Mouse (Mus musculus): Measurements from ENCODE around the gene Phf21a. TPM values are rescaled to one million over a fixed set of nuclear protein-coding genes. Genes with fewer than 3 reads are reported as not detected.
A peak's percentile ranks its signal among the peaks of the same experiment; 100 is the strongest.
"Not testable (repeated sequence)": the region's sequence is repeated elsewhere in the genome, so short reads cannot be mapped to it uniquely, and the experiment has no call there.

Phf21a gene
- polyA plus RNA-seq, 1 experiment from 2014 or later = 30.3 TPM

DNA sequence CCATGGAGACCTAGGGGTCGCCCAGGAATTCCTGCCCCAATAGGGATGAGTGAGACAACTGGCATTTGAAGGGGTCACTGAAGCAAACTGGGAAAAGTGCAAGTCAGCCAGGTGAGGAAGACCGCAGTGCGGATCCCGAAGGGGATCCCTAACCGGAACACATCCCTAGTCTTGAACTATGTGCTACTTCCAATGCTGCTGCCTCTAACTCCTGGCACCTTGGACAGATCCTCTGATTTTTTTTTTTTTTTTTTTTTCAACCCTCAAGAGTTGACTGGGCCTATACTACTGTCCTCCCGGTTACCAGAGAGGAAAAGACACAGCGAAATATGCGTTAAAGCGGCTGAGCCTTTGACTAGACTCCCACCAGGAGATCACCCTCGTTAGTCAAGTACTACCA lies 296.7 kb downstream of the Phf21a start:
- 6% methylated on average over 10 of the region's 10 CpGs for WGBS
- H3K4me3 ChIP-seq = peak overlapping the region; percentile 72
- peaks cover 78% of the 10 kb centered on the region for H3K27me3 ChIP-seq (ENCODE audit: insufficient read depth, poor library complexity, severe bottlenecking)
- DNase-seq (ENCODE audit: low spot score) = no peak
- H3K9me3 ChIP-seq = no peaks in the 10 kb centered on the region
- peaks cover 28% of the 10 kb centered on the region for H3K36me3 ChIP-seq
- H3K4me1 ChIP-seq = peaks cover 68% of the 10 kb centered on the region
- peak overlapping the region; percentile 90 for H3K27ac ChIP-seq

DNA sequence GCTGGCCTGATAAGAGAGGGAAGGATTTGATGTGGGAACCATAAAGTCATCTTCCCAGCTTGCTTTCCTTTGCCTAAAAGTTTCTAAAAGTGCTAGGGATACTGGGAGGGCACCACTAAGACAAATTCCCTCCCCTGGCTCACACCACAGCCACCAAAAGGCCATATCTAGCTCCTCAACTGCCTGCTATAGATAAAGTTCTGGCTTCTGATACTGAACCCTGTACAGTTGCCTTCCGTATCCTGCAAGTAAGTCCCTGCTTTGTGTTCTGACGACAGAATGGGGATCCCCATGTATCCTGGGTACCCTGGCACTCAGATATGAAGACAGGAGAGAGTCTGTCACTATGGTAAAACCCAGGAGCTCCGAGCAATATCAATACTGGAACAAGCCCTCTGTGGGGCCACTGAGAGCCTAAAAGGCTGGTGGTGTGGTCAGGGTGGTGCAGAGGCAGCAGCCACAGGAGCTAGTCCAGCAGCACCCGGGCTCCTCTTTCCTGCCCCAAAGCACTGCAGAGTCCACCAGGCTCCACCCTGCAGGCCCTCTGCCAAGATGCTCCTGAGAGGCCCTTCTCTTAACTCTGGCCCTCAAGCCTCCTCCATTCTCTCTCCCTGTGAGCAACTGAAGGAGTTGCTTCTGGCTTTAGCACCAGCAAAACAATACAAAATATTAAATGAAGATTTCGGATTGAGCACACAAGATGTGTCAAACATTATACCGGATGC lies 297.5 kb downstream of the Phf21a start:
- WGBS = 71% methylated on average over 6 of the region's 6 CpGs
- Histone ChIP-seq H3K36me3 (peaks cover 21% of the 10 kb centered on the region), H3K4me1 (peaks cover 63% of the 10 kb centered on the region), H3K4me3 (no peak overlapping the region), H3K9me3 (no peaks in the 10 kb centered on the region), H3K27me3 (ENCODE audit: insufficient read depth, poor library complexity, severe bottlenecking) (peaks cover 82% of the 10 kb centered on the region), H3K27ac (no peak overlapping the region)
- no peak for DNase-seq (ENCODE audit: low spot score)

DNA sequence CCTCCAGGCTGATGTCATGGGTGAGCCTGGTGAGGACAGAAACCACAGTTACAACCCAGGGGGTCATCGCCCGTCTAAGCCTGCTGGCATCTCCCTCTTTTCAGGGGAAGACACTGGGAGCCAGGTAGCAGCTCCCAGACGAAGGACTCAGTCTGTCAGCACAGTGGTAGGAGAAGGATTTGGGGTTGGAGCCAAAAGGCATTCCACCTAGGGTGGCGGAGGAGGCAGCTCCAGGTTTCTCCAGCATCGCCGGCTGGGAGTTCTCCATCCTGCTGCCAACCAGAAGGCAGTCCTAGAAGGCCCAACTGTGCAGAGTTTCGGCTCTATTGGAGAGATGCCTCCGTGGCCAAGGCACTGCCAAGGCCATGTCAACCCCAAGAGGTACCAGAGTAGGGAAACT lies 298.2 kb downstream of the Phf21a start:
- Histone ChIP-seq H3K27me3 (ENCODE audit: insufficient read depth, poor library complexity, severe bottlenecking) (peaks cover 77% of the 10 kb centered on the region), H3K27ac (no peak overlapping the region), H3K9me3 (no peaks in the 10 kb centered on the region), H3K36me3 (peaks cover 13% of the 10 kb centered on the region), H3K4me1 (peaks cover 59% of the 10 kb centered on the region), H3K4me3 (no peak overlapping the region)
- 88% methylated on average over 8 of the region's 8 CpGs for WGBS
- no peak for DNase-seq (ENCODE audit: low spot score)

DNA sequence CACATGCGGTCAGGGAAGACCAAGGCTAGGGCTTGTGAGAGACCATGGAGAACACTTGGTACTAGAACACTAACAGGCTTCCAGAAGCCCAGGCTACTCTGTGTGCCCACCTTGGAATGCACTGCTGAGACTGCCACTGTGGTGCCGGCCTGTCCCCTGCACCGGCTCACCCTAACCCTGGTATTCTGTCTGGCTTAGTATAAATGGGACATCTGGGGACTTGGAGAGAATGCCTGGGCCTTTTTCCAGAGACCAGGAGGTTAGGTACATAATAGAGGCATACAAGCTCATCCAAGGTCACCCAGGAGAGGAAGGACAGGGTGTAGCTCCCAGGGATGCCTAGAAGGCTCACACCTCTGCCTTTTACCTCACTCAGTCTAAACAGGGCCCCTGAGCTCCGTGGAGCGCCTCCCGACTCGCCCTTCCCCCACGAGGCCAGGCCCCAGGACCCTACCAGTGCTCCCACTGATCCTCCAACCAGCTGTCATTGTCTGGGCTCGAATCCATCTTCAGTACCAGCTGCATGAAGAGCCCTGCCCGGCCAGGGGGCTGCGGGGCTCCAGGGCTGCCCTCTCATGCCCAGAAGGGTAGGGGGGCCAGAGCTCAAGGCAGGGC lies 298.9 kb downstream of the Phf21a start:
- WGBS = 36% methylated on average over 11 of the region's 11 CpGs
- Histone ChIP-seq H3K4me3 (peak overlapping the region; percentile 44), H3K27ac (peak overlapping the region; percentile 63; the same call in 1 of the 2 replicates), H3K36me3 (peaks cover 6% of the 10 kb centered on the region), H3K27me3 (ENCODE audit: insufficient read depth, poor library complexity, severe bottlenecking) (peaks cover 74% of the 10 kb centered on the region), H3K4me1 (peaks cover 59% of the 10 kb centered on the region), H3K9me3 (no peaks in the 10 kb centered on the region)
- DNase-seq (ENCODE audit: low spot score) = no peak

DNA sequence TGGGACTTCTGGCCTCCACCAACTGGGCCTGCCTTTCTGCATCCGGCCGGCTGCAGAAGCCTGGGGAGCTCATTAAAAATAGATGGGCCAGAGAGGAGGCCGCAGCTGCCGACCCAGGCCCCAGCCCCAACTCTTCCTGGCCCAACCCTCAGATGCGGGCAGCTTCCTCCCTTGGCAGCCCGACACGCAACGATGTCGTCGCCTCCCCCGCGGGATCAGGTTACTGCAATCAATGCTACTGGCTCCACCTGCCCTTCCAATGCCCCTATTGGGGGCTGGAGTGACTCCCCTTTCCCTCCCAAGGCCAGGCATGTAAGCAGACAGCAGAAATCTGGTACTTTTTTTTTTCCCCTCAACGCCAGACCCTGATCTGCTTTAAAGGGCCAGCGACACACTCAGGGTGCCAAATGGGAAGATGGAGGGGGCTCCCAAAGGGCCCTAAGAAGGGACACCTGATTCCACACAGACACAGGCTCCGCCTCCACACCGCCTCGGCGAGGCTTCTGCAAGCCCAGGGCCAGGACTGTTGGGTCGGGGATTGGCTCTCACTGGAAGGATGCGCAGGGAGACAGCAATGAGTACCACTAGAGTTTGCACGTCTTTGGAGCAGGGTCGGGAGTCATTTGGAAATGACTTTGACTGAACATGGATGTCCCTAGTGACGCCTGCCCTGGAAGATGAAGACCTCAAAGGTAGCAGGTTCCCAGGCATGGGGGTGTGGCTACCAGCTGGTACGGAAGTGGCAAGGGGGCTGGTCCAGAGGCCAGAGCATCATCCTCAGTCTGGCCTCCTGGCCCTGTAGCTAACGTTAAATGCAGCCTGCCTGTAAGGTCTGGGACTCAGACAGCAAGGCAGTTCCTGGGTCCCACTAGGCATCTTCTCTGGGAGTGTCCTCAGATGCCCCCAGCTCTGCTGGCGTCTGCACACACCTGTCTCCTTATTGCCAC lies 299.7 kb downstream of the Phf21a start:
- H3K27me3 ChIP-seq (ENCODE audit: insufficient read depth, poor library complexity, severe bottlenecking) = peaks cover 74% of the 10 kb centered on the region
- peaks cover 58% of the 10 kb centered on the region for H3K4me1 ChIP-seq
- H3K36me3 ChIP-seq = no peaks in the 10 kb centered on the region
- H3K9me3 ChIP-seq = no peaks in the 10 kb centered on the region
- H3K4me3 ChIP-seq = peak overlapping the region; percentile 44
- no peak for DNase-seq (ENCODE audit: low spot score)
- WGBS = 4% methylated on average over 26 of the region's 26 CpGs
- H3K27ac ChIP-seq = peak overlapping the region; percentile 63; the same call in 1 of the 2 replicates

DNA sequence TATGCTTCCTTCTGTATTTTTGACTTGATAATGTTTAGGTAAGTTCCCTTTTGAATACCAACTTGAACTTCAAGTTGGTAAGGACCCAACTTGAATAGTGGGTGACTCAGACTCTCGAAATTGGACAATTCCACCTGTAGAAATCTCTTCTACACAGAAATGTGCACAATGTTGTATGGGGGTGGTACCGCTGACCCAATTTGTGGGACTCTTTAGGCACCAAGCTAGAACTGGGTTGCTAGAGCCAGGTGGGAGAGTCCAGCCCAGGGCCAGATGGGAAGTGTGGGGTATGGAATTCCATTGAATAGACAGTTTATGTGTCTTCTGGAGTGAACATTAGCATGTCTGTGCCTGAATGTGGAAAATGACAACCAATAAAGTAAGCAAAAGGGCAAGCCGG lies 302.6 kb downstream of the Phf21a start:
- Histone ChIP-seq H3K9me3 (no peaks in the 10 kb centered on the region), H3K27ac (no peak overlapping the region), H3K4me3 (no peak overlapping the region), H3K27me3 (ENCODE audit: insufficient read depth, poor library complexity, severe bottlenecking) (peaks cover 77% of the 10 kb centered on the region), H3K4me1 (peaks cover 28% of the 10 kb centered on the region), H3K36me3 (no peaks in the 10 kb centered on the region)
- 80% methylated on average over 3 of the region's 3 CpGs for WGBS
- DNase-seq (ENCODE audit: low spot score) = no peak

DNA sequence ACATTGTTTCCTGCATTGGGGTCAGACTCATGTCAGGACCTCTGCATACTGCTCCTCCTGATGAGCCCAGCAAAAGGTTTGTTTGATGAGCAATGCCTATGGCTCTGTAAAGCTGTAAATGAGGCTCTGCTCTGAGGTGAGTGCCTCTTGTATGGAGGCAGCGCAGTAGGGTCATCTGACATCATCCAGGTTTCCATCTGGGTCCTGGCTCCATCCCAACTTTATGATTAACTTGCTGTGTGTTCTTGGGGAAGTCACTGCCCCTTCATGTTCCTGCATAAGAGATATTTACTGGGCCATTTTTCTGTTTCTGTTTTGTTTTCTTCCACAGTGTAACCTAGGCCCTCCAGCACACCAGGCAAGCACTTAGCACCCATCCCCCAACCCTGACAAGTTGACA lies 304.5 kb downstream of the Phf21a start:
- H3K36me3 ChIP-seq = no peaks in the 10 kb centered on the region
- H3K27ac ChIP-seq = no peak overlapping the region
- peaks cover 73% of the 10 kb centered on the region for H3K27me3 ChIP-seq (ENCODE audit: insufficient read depth, poor library complexity, severe bottlenecking)
- no peak for DNase-seq (ENCODE audit: low spot score)
- H3K4me3 ChIP-seq = no peak overlapping the region
- peaks cover 18% of the 10 kb centered on the region for H3K4me1 ChIP-seq
- H3K9me3 ChIP-seq = no peaks in the 10 kb centered on the region
- 65% methylated on average over 1 of the region's 1 CpGs for WGBS

DNA sequence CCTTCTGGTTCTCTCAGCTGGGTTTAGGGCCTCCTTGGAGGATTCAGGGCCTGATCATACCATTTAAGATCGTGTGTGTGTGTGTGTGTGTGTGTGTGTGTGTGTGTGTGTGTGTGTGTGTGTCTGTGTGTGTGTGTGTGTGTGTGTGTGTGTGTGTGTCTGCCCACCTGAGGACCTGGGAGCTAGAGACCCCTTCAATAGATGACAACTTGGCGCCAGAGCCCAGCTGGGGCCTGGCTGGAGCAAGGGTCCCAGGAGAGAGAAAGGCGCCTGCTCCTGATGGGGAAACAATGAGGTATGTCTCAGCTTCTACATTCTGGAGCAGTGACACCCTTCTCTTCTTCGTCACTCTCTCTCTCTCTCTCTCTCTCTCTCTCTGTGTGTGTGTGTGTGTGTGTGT lies 307.0 kb downstream of the Phf21a start:
- peaks cover 50% of the 10 kb centered on the region for H3K27me3 ChIP-seq (ENCODE audit: insufficient read depth, poor library complexity, severe bottlenecking)
- H3K27ac ChIP-seq; DNase-seq (ENCODE audit: low spot score); H3K9me3 ChIP-seq; H3K4me3 ChIP-seq: not testable (repeated sequence)
- H3K36me3 ChIP-seq = peaks cover 13% of the 10 kb centered on the region
- peaks cover 11% of the 10 kb centered on the region for H3K4me1 ChIP-seq
- WGBS = 65% methylated on average over 4 of the region's 4 CpGs

DNA sequence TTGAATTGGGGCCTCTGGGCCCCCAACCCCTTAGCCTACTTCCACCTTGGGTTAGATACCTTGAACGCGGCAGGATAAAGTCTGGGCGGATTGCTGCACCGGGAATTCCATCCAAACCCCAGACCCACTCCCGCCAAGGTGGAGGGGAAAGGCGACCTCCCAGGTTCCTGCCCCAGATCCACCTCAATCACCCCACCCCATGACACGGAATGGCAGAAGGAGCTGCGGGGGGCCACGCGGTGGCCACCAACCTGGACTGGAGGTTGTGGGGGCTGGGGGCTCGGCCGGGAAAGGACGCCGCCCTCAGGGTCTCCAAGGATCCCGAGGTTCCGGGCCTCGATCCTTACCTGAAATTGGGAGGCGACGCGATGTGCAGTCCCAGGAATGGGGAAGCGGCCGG lies 307.8 kb downstream of the Phf21a start:
- WGBS = 5% methylated on average over 22 of the region's 22 CpGs
- H3K4me1 ChIP-seq = peaks cover 12% of the 10 kb centered on the region
- H3K36me3 ChIP-seq = peaks cover 21% of the 10 kb centered on the region
- peaks cover 45% of the 10 kb centered on the region for H3K27me3 ChIP-seq (ENCODE audit: insufficient read depth, poor library complexity, severe bottlenecking)
- peak overlapping the region; percentile 74 for H3K4me3 ChIP-seq
- peak overlapping the region; percentile 59; the same call in 1 of the 2 replicates for H3K27ac ChIP-seq
- no peak for DNase-seq (ENCODE audit: low spot score)
- H3K9me3 ChIP-seq = no peaks in the 10 kb centered on the region

DNA sequence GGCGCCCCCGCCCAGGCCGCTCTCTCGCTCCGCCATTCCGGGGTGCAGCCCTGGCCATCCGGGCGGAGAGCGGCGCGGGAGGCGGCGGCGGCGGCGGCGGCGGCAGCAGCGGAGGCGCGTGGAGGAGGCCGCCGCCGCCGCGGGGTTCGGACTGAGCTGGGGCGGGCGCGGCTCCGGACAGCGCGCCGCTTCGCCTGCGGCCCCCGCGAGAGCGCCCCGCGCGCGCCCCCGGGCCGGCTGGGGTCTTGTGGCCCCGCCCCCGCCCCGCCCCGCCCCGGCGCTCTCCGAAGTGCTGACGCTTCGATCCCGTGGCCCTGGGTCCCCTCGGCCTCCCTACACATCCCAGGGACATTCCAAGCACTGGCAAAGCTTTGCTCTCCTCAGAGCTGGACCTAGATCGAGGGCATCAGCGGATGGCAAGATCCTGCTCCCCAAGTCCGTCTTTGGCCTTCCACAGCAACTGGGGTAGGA lies 308.2 kb downstream of the Phf21a start, which contains the start of gene Mapk8ip1:
Gene Mapk8ip1, minus strand, starts transcription at position 173 of the 471 bp plus-strand sequence.
- WGBS = 6% methylated on average over 46 of the region's 59 CpGs
- peaks cover 45% of the 10 kb centered on the region for H3K27me3 ChIP-seq (ENCODE audit: insufficient read depth, poor library complexity, severe bottlenecking)
- peak within 1 kb of the TSS; percentile 59; the same call in 1 of the 2 replicates for H3K27ac ChIP-seq
- no peak for DNase-seq (ENCODE audit: low spot score)
- H3K36me3 ChIP-seq = peaks cover 26% of the 10 kb centered on the region
- H3K9me3 ChIP-seq = no peaks in the 10 kb centered on the region
- peak within 1 kb of the TSS; percentile 74 for H3K4me3 ChIP-seq
- peaks cover 12% of the 10 kb centered on the region for H3K4me1 ChIP-seq

DNA sequence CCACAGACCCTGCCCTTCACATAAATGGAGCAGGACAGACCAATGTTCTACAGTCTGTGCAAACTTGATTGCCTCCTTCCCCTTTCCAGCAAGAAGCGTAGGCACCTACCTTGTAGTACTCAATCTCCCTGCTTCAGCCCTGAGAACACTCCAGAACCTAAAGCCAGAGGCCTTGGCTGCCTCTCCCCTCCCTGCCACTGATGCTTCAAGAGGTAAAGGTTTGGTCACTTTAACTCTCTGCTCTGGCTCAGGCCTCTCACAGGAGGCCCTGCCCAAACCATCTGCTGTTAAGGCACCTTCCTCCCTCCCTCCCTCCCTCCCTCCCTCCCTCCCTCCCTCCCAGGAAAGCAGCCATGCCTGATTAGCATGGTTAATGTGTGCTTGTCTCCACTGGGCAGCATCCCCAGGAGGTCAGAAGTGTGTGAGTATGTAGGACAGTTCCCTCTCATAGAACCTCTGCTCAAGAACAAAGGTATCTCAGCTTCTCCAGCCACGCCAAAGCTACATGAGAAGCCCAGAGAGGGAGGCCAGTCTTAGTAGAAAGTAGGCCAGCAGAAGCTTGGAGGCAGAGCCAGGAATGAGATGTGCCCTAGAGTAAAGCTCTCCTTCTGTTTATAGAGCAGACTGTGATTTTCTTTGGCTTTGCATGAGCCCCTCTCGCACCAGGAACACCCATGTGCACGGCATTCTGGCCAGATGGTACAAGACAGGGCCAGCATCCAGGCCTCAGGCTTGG lies 309.8 kb downstream of the Phf21a start:
- H3K36me3 ChIP-seq = peaks cover 38% of the 10 kb centered on the region
- WGBS = 69% methylated on average over 4 of the region's 4 CpGs
- H3K4me3 ChIP-seq = no peak overlapping the region
- H3K4me1 ChIP-seq = peaks cover 12% of the 10 kb centered on the region
- H3K27me3 ChIP-seq (ENCODE audit: insufficient read depth, poor library complexity, severe bottlenecking) = peaks cover 33% of the 10 kb centered on the region
- H3K27ac ChIP-seq = no peak overlapping the region
- no peak for DNase-seq (ENCODE audit: low spot score)
- H3K9me3 ChIP-seq = no peaks in the 10 kb centered on the region

DNA sequence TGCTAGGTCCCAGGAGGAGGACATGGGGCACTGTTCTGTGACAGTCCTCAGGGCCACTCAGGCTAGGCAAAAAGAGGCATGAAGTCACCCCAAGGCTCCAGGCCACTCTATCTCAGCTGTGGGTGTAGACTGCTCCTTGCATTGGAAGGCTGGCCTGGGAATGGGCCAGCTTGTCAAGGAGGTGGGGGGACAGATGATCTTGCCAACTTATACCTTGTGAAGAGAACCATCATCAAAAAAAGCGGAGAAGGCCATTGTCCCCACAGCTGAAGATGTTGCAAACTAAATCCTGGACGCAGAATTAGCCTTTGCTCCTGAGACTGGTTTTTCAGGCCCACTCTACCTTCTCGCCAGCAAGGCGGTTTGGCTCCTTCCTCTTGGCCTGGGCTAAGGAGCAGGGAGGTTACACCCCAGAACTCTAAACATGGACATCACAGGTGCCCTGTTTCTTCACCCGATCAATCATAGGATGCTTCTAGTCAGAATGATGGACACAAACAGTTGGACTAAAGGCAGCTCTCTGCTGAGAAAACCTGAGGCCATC lies 310.9 kb downstream of the Phf21a start:
- Histone ChIP-seq H3K27ac (no peak overlapping the region), H3K4me3 (no peak overlapping the region), H3K4me1 (peaks cover 12% of the 10 kb centered on the region), H3K9me3 (no peaks in the 10 kb centered on the region), H3K27me3 (ENCODE audit: insufficient read depth, poor library complexity, severe bottlenecking) (peaks cover 33% of the 10 kb centered on the region), H3K36me3 (peaks cover 47% of the 10 kb centered on the region)
- no peak for DNase-seq (ENCODE audit: low spot score)
- WGBS = 87% methylated on average over 5 of the region's 5 CpGs

All from heart, embryonic 10.5 days (tissue).